Mouse (Mus musculus) olfactory bulb, adult 2 months (tissue): ENCODE measurements around the gene Stum. TPM values are rescaled to one million over a fixed set of nuclear protein-coding genes. Genes with fewer than 3 reads are reported as not detected.

Source experiments
- H3K27ac ChIP-seq: fragments of 200-500 bp; 2 replicates; pipeline ENCODE4 v1.5.1; 2012; ENCODE audit warnings: low read depth, low read length; ENCODE audit not compliant: insufficient read depth
- H3K4me1 ChIP-seq: fragments of 200-500 bp; 2 replicates; pipeline ENCODE4 v1.6.1; 2012; ENCODE audit warnings: low read length; ENCODE audit not compliant: control insufficient read depth, insufficient read depth
- H3K4me3 ChIP-seq: fragments of 200-500 bp; 2 replicates; pipeline ENCODE4 v1.5.1; 2012; ENCODE audit warnings: mild to moderate bottlenecking, low read depth, low read length, moderate library complexity; ENCODE audit not compliant: insufficient read depth
- CTCF ChIP-seq: fragments of 200-500 bp; IDR thresholded peaks from 2 replicates; pipeline ENCODE4 v1.5.1; 2012; ENCODE audit warnings: low read depth, mild to moderate bottlenecking, low read length, moderate library complexity; ENCODE audit not compliant: insufficient read depth
- POLR2A ChIP-seq: fragments of 200-500 bp; IDR thresholded peaks from 2 replicates; pipeline ENCODE4 v1.6.1; 2012; ENCODE audit warnings: mild to moderate bottlenecking, low read depth, low read length, moderate library complexity; ENCODE audit not compliant: insufficient read depth
- WGBS: fragments of 180-500 bp; shearing (Covaris S2); methylation state at CpG from one replicate; pipeline ENCODE4 v1.1.7; 2018; 5-methylcytosine and 5-hydroxymethylcytosine counted together
- polyA plus RNA-seq: library from polyadenylated mRNA; stranded (reverse); fragments of >200 nt; gene quantifications from 2 replicates; pipeline ENCODE4 v1.2.4, GENCODE M21; 2012; ENCODE audit warnings: low replicate concordance; ENCODE audit not compliant: missing spikeins, insufficient read depth, insufficient read length

The Stum gene
- polyA plus RNA-seq, 1 experiment: not detected

GRCm38 (mm10) chr1:180518412-180518811 is 35.1 kb upstream of the Stum start:
- H3K4me1 ChIP-seq: peaks cover 5% of the 10 kb centered on the region
- 82% methylated on average over 8 of the region's 8 CpGs for WGBS
- H3K4me3 ChIP-seq: no peak overlapping the region
- no peak overlapping the region for H3K27ac ChIP-seq
- TF ChIP-seq POLR2A (no peak), CTCF (no peak)

GRCm38 (mm10) chr1:180517390-180518054 is 34.2 kb upstream of the Stum start:
- Histone ChIP-seq H3K4me1 (peaks cover 5% of the 10 kb centered on the region), H3K27ac (no peak overlapping the region), H3K4me3 (no peak overlapping the region)
- no peak for TF ChIP-seq POLR2A
- 80% methylated on average over 10 of the region's 10 CpGs for WGBS

GRCm38 (mm10) chr1:180514077-180514476 is 30.8 kb upstream of the Stum start:
- Histone ChIP-seq H3K4me1 (no peaks in the 10 kb centered on the region), H3K4me3 (no peak overlapping the region), H3K27ac (no peak overlapping the region)
- WGBS: 90% methylated on average over 2 of the region's 2 CpGs
- no peak for TF ChIP-seq CTCF
- TF ChIP-seq POLR2A: no peak

- Histone ChIP-seq H3K4me3 (no peak overlapping the region), H3K4me1 (no peaks in the 10 kb centered on the region; the same call in 1 of the 2 replicates), H3K27ac (no peak overlapping the region)
- no peak for TF ChIP-seq CTCF
- no peak for TF ChIP-seq POLR2A
- 59% methylated on average over 4 of the region's 4 CpGs for WGBS
These were observed 27.6 kb upstream of the Stum start for GRCm38 (mm10) chr1:180510879-180511278.

GRCm38 (mm10) chr1:180510442-180510841 is 27.1 kb upstream of the Stum start:
- TF ChIP-seq CTCF: no peak
- TF ChIP-seq POLR2A: no peak
- H3K27ac ChIP-seq: no peak overlapping the region
- no peaks in the 10 kb centered on the region; the same call in 1 of the 2 replicates for H3K4me1 ChIP-seq
- H3K4me3 ChIP-seq: no peak overlapping the region
- WGBS: 76% methylated on average over 15 of the region's 15 CpGs

GRCm38 (mm10) chr1:180508662-180509061 is 25.4 kb upstream of the Stum start:
- no peak overlapping the region for H3K27ac ChIP-seq
- no peak overlapping the region for H3K4me3 ChIP-seq
- no peaks in the 10 kb centered on the region; the same call in 1 of the 2 replicates for H3K4me1 ChIP-seq
- TF ChIP-seq CTCF (no peak), POLR2A (no peak)
- WGBS: 86% methylated on average over 7 of the region's 7 CpGs

GRCm38 (mm10) chr1:180507291-180507791 is 24.0 kb upstream of the Stum start:
- Histone ChIP-seq H3K4me1 (no peaks in the 10 kb centered on the region; the same call in 1 of the 2 replicates), H3K27ac (no peak overlapping the region), H3K4me3 (no peak overlapping the region)
- WGBS: 61% methylated on average over 7 of the region's 7 CpGs
- no peak for TF ChIP-seq CTCF
- no peak for TF ChIP-seq POLR2A

- whole genome bisulfite sequencing: 94% methylated on average over 7 of the region's 7 CpGs
- H3K4me1 ChIP-seq: no peaks in the 10 kb centered on the region; the same call in 1 of the 2 replicates
- no peak for TF ChIP-seq CTCF
- TF ChIP-seq POLR2A: no peak
- H3K27ac ChIP-seq: no peak overlapping the region
- H3K4me3 ChIP-seq: no peak overlapping the region
These were observed 23.0 kb upstream of the Stum start for GRCm38 (mm10) chr1:180506341-180506740.

GRCm38 (mm10) chr1:180504899-180505298 is 21.6 kb upstream of the Stum start:
- Histone ChIP-seq H3K27ac (no peak overlapping the region), H3K4me1 (no peaks in the 10 kb centered on the region; the same call in 1 of the 2 replicates), H3K4me3 (no peak overlapping the region)
- TF ChIP-seq POLR2A: no peak
- TF ChIP-seq CTCF: no peak
- WGBS: 97% methylated on average over 5 of the region's 5 CpGs

- H3K4me1 ChIP-seq: no peaks in the 10 kb centered on the region; the same call in 1 of the 2 replicates
- no peak overlapping the region for H3K4me3 ChIP-seq
- no peak for TF ChIP-seq POLR2A
- no peak for TF ChIP-seq CTCF
- 42% methylated on average over 5 of the region's 5 CpGs for WGBS
- no peak overlapping the region for H3K27ac ChIP-seq
These were observed 20.2 kb upstream of the Stum start for GRCm38 (mm10) chr1:180503484-180503883.
